Mouse (Mus musculus): ENCODE results near the gene Cped1.
"Not testable (repeated sequence)": the region's sequence is repeated elsewhere in the genome, so short reads cannot be mapped to it uniquely, and the experiment has no call there.

The Cped1 gene

DNA sequence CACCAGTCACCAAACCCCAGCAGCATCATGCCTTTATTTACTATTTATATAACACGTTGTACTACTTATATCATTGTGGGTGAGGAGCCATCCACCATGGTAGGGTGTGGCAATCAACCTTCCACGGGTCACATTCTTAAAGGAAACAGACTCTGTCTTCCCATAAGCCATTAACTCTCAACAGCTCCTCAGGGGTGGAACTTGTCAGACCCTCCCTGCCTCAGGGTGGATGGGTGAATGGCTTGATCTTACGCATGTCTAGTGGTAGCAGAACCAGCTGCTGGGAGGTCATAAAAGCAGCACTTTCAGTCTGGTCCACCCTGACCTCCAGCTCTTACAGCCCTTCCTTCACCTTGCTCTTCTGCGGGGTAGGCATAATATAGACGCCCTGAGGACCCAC, 100.3 kb downstream of the Cped1 start:
- DNase-seq (ENCODE audit: low spot score) = no peak

GRCm38 (mm10) chr6:22088346-22089064, 102.8 kb downstream of the Cped1 start:
- DNase-seq (ENCODE audit: low spot score) = no peak

- no peak for DNase-seq (ENCODE audit: low spot score)
These were observed 106.1 kb downstream of the Cped1 start for GRCm38 (mm10) chr6:22091773-22092172.

DNA sequence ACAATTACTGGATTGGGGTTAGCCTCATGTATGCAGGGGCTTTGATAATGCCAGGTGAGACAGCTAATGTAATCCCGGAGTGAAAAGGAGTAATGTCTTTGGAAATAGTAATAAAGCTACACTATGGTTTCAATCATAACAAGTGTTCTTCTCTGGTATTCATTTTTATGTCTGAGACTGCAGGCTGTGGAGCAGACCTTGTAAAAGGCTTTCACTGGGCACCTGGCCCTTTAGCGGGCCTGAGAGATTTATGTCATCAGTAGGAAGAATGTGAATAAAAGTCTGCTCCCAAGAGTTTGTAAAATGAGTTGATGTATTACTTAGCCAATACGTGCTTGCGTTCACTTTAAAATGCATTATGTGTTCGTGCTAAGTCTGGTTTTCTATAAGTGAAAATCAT, 108.1 kb downstream of the Cped1 start:
- no peak for DNase-seq (ENCODE audit: low spot score)

GRCm38 (mm10) chr6:22097709-22098108, 112.0 kb downstream of the Cped1 start:
- no peak for DNase-seq (ENCODE audit: low spot score)

GRCm38 (mm10) chr6:22099832-22100231, 114.1 kb downstream of the Cped1 start:
- DNase-seq (ENCODE audit: low spot score) = no peak

GRCm38 (mm10) chr6:22101939-22102338, 116.2 kb downstream of the Cped1 start:
- DNase-seq (ENCODE audit: low spot score) = no peak

DNA sequence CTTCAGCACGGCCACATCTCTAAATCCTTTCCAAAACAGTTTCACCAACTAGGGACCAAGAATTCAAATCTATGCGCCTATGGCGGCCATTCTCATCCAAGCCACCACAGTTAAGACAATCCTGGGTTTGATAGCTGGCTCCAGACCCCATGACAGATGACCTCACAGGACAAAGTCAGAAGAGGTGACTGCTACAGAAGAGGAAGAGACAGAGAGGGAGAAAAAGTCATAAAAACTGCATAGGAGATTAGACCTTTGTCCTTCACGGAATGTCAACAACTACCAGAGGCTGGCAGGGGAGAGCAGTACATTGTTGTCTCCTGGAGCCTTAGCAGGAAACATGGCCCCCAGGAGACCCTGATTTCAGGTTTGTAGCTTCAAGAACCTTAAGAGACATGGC, 117.0 kb downstream of the Cped1 start:
- no peak for DNase-seq (ENCODE audit: low spot score)

- DNase-seq (ENCODE audit: low spot score) = no peak
These were observed 118.0 kb downstream of the Cped1 start for GRCm38 (mm10) chr6:22103713-22104112.

- DNase-seq (ENCODE audit: low spot score) = no peak
These were observed 118.5 kb downstream of the Cped1 start for GRCm38 (mm10) chr6:22104211-22104610.

- no peak for DNase-seq (ENCODE audit: low spot score)
These were observed 128.4 kb downstream of the Cped1 start for GRCm38 (mm10) chr6:22114079-22114478.

DNA sequence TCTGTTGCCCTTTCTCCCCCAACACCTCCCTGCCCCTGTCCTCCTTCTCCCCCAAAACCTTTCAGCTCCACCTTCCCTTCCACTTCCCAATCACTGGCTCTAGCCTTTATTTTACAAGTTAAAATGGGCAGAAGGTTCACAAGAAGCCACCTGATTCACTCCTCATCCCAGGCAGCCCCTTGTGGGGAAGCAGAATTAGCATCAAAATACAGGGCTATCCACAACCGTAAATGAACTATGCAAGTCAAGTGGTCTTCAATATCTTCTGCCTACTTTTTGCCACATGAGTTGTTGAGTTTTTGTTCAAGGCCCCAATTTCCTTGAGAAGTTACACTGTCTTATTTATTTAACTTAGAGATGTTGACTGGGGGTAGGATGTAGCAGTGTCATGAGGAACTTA, 131.0 kb downstream of the Cped1 start:
- DNase-seq (ENCODE audit: low spot score) = no peak

DNA sequence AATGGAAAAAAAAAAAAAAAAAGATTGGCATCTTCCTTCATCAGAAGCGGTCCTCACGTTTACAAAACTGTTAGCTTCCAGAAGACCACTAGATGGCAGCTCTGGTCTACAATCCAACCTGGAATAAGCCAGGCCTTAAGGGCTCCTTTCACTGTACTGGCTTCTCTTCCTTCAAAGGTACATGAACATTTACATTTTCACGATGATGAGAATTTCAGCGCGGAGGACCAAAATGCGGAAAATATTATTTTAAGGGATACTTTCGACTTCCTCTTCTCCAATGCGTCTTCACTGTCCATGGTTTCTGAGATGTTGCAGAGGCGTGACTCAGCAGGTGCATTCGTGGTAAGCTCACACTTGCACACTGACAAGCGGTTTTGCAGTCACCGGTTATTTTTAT, 136.4 kb downstream of the Cped1 start:
- DNase-seq (ENCODE audit: low spot score) = no peak

- DNase-seq (ENCODE audit: low spot score) = no peak
These were observed 137.0 kb downstream of the Cped1 start for GRCm38 (mm10) chr6:22122693-22123092.

GRCm38 (mm10) chr6:22123332-22123731, 137.6 kb downstream of the Cped1 start:
- no peak for DNase-seq (ENCODE audit: low spot score)

- not testable (repeated sequence) for DNase-seq (ENCODE audit: low spot score)
These were observed 139.0 kb downstream of the Cped1 start for GRCm38 (mm10) chr6:22124575-22125330.

DNA sequence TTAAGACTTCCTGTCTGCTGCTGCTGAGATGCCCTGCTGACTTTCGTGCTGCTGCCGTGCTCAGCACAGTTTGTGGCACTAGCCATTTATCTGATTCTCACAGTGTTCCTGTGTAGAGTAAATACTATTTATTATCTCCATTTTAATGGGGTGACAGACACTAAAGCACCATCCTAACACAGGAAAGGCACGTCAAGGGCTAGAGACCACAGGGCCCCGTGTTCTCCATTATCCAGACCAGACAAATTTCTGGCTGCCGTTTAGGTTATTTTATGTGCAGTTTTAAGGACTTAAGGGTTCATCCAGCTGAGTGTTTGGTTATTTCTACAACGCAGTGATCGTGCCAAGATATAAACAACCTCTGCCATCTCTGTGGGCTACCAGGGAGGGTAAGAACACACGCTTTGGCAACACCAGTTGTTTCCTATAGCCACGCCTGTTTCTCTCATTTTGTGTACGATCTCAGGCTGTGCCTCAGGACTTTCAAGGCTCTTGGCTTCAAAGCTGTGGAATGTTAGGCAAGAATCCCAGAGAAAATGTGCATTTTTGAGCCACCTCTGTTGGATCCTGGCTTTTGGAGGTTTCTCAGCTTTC, 149.4 kb downstream of the Cped1 start:
- DNase-seq (ENCODE audit: low spot score) = no peak

- no peak for DNase-seq (ENCODE audit: low spot score)
These were observed 151.1 kb downstream of the Cped1 start for GRCm38 (mm10) chr6:22136805-22137204.

- DNase-seq (ENCODE audit: low spot score) = no peak
These were observed 155.1 kb downstream of the Cped1 start for GRCm38 (mm10) chr6:22140786-22141185.

GRCm38 (mm10) chr6:22147236-22147635, 161.5 kb downstream of the Cped1 start:
- DNase-seq (ENCODE audit: low spot score) = no peak

DNA sequence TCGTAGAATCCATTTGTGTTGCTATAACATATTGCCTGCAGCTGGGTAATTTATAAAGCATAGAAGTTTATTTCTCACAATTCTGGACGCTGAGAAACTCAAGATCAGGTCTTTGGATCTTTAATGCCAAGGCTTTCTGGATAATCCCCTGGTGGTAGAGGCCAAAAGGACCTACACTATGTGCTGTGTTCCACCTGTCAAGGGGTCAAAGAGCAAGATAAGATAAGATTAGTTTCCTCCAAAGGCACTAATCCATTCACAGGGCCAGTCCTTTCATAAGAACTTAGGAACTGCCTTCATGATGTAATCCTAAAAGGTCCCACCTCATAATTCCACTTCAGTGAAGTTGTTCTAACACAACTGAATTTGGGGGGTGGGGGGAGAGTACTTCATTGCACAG, 162.8 kb downstream of the Cped1 start:
- DNase-seq (ENCODE audit: low spot score) = no peak

DNA sequence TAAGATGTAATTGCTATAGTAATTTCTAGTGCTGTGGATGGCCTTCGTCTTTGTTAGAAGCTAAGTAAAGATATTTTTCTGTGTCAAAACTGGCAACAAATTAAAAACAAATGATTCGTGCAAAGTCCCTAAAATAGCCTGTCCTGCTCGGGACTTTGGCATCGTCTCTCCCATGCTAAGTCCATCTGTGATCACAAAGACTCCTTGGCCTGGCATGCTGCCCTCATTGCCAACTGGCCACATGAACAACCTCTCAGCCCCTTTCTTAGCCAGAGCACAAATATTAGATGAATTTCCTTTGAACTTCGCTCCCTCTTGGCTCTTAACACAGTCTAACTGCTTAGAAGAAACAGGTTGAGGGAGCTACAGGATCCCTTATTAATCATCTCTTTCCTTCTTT, 171.7 kb downstream of the Cped1 start:
- no peak for DNase-seq (ENCODE audit: low spot score)

DNA sequence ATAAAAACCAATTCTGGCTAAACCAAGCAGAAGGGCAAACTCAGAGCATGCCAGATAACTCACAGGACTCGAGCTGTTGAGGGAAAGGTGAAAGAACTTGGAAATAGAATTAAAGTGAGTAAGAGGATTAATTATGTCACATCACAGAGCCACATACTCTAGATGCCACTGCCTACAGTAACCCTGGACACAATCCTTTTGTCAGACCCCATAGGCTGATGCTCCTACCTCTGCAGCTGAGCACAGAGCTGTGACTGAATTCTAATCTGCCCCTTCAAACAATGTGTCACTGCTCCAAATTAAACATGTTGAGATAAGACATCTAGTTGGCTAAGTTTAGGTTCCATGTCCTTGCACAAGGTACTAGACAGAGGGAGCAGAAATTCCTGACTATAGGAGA, 176.2 kb downstream of the Cped1 start:
- no peak for DNase-seq (ENCODE audit: low spot score)

All from spleen, adult 12 weeks (tissue).